In the genomic region with DNA sequence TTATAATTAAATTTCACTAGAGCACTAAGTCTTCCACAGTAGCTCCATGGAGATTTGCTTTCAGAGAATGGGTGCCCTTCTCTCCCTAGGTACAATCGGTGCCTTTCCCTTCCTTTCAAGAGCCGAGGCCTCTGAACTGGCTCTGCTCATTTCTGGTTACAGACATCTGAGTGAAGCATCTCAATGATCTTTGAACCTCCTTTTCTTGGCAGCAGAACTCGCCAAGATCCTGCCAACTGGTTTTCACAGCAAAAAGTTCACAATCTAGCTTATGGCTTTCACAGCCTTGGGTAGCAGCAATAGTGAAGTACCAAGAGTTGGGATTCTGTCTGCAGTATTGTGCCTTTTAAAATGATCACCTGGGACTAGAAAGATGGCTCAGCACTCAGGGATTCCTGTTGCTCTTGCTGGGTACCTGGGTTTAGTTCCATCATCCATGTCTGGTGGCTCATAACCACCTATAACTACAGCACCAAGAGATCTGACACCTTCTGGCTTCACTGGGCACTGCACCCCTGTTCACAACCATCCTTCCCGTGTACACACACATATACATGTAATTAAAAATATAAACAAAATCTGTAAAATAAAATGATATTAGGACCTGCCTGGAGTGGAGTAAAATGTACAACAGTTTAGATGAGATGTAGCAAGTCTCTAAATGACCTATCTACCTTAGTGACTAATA, we compare ENCODE assay signal across 17 mouse cellular contexts.
DNase-seq lines count a peak whose midpoint lies in the region; ATAC-seq and TF ChIP-seq lines count a peak whose summit lies in the region.
"Had no signal": no experiment of that assay in that cellular context is flagged by ENCODE, and none has a peak within 500 bp of the region (broad histone marks: within the 10 kb centered on the region; RNA-seq: fewer than 3 reads in every experiment).

No protein-coding gene starts in this region.

- no peak overlapping the region for H3K9ac ChIP-seq in intestine, postnatal 0 days (ENCODE audit: low read depth, low read length)
- no peak overlapping the region for H3K9ac ChIP-seq in intestine, embryonic 15.5 days
- H3K9ac ChIP-seq in liver, embryonic 14.5 days (replicated peaks) = no peak overlapping the region
- no peak overlapping the region for H3K9ac ChIP-seq in liver, embryonic 12.5 days
- H3K9ac ChIP-seq: forebrain, embryonic 12.5 days; heart, embryonic 13.5 days; liver, embryonic 13.5 days had no signal

- no peak overlapping the region for H3K4me3 ChIP-seq in intestine, postnatal 0 days (ENCODE audit: low read depth, low read length)
- H3K4me3 ChIP-seq in intestine, embryonic 15.5 days (replicated peaks) = no peak overlapping the region
- no peak overlapping the region for H3K4me3 ChIP-seq in liver, embryonic 14.5 days (ENCODE audit: insufficient read depth in 1 of 2, low read depth in 2 of 2, low read length in 2 of 2)
- H3K4me3 ChIP-seq in liver, embryonic 12.5 days = no peak overlapping the region
- H3K4me3 ChIP-seq in gastrocnemius, adult 2 months = no peak overlapping the region
- H3K4me3 ChIP-seq: forebrain, embryonic 12.5 days; heart, embryonic 13.5 days; hindbrain, embryonic 10.5 days; liver, embryonic 13.5 days had no signal

- ATAC-seq in intestine, postnatal 0 days = no peak
- ATAC-seq in intestine, embryonic 15.5 days = no peak
- no peak for ATAC-seq in liver, embryonic 14.5 days (ENCODE audit: insufficient read depth)
- no peak for ATAC-seq in liver, embryonic 12.5 days

- H3K27me3 ChIP-seq in intestine, postnatal 0 days (replicated peaks; ENCODE audit: control insufficient read depth, insufficient read depth, low read length) = no peaks in the 10 kb centered on the region
- H3K27me3 ChIP-seq in intestine, embryonic 15.5 days (replicated peaks) = no peaks in the 10 kb centered on the region
- H3K27me3 ChIP-seq in liver, embryonic 14.5 days (ENCODE audit: control insufficient read depth, insufficient read depth, low read length) = no peaks in the 10 kb centered on the region
- no peaks in the 10 kb centered on the region for H3K27me3 ChIP-seq in liver, embryonic 12.5 days (replicated peaks)
- H3K27me3 ChIP-seq: forebrain, embryonic 12.5 days; heart, embryonic 13.5 days; liver, embryonic 13.5 days had no signal

- no peak overlapping the region for H3K4me2 ChIP-seq in intestine, postnatal 0 days (replicated peaks; ENCODE audit: low read depth)
- H3K4me2 ChIP-seq in intestine, embryonic 15.5 days (replicated peaks) = no peak overlapping the region
- no peak overlapping the region for H3K4me2 ChIP-seq in liver, embryonic 14.5 days (ENCODE audit: low read depth)
- H3K4me2 ChIP-seq in liver, embryonic 12.5 days = no peak overlapping the region
- H3K4me2 ChIP-seq: forebrain, embryonic 12.5 days; heart, embryonic 13.5 days; liver, embryonic 13.5 days had no signal

- no peaks in the 10 kb centered on the region for H3K4me1 ChIP-seq in intestine, postnatal 0 days (replicated peaks; ENCODE audit: control insufficient read depth, insufficient read depth, low read length)
- H3K4me1 ChIP-seq in intestine, embryonic 15.5 days (replicated peaks) = no peaks in the 10 kb centered on the region
- H3K4me1 ChIP-seq in liver, embryonic 14.5 days (replicated peaks; ENCODE audit: control insufficient read depth in 2 of 2, insufficient read depth in 2 of 2, low read length in 1 of 2) = no peaks in the 10 kb centered on the region
- H3K4me1 ChIP-seq in liver, embryonic 12.5 days = no peaks in the 10 kb centered on the region
- H3K4me1 ChIP-seq: forebrain, embryonic 12.5 days; heart, embryonic 13.5 days; hindbrain, embryonic 10.5 days; liver, embryonic 13.5 days had no signal

- TF ChIP-seq EP300 in liver, embryonic 14.5 days (IDR thresholded peaks at IDR 0.05; ENCODE audit: low read depth) = no peak

- H3K27ac ChIP-seq in intestine, postnatal 0 days (ENCODE audit: low read depth, low read length) = no peak overlapping the region
- no peak overlapping the region for H3K27ac ChIP-seq in intestine, embryonic 15.5 days
- no peak overlapping the region for H3K27ac ChIP-seq in liver, embryonic 14.5 days
- no peak overlapping the region for H3K27ac ChIP-seq in liver, embryonic 12.5 days
- no peak overlapping the region for H3K27ac ChIP-seq in gastrocnemius, adult 2 months
- H3K27ac ChIP-seq: forebrain, embryonic 12.5 days; heart, embryonic 13.5 days; hindbrain, embryonic 10.5 days; liver, embryonic 13.5 days; macrophage had no signal

- WGBS in intestine, postnatal 0 days = 80% methylated on average over 4 of the region's 4 CpGs
- 78% methylated on average over 4 of the region's 4 CpGs for WGBS in intestine, embryonic 15.5 days
- WGBS in liver, embryonic 14.5 days (ENCODE audit: insufficient replicate concordance) = 49% methylated on average over 4 of the region's 4 CpGs
- WGBS in liver, embryonic 12.5 days (ENCODE audit: insufficient replicate concordance) = 50% methylated on average over 4 of the region's 4 CpGs

- no peaks in the 10 kb centered on the region for H3K36me3 ChIP-seq in intestine, postnatal 0 days (ENCODE audit: control insufficient read depth, insufficient read depth)
- H3K36me3 ChIP-seq in intestine, embryonic 15.5 days = no peaks in the 10 kb centered on the region
- H3K36me3 ChIP-seq in liver, embryonic 14.5 days (replicated peaks; ENCODE audit: control insufficient read depth, insufficient read depth, low read depth) = no peaks in the 10 kb centered on the region
- H3K36me3 ChIP-seq in liver, embryonic 12.5 days = no peaks in the 10 kb centered on the region
- H3K36me3 ChIP-seq: heart, embryonic 13.5 days; hindbrain, embryonic 10.5 days; liver, embryonic 13.5 days had no signal

- intact Hi-C loops in gastrocnemius, adult 2 months (cut with DNase I) = loop anchor here (5.0 kb wide), 1 partner anchor 189 kb away; no protein-coding TSS in a partner anchor

- H3K9me3 ChIP-seq in intestine, postnatal 0 days (ENCODE audit: control insufficient read depth) = no peaks in the 10 kb centered on the region
- H3K9me3 ChIP-seq in intestine, embryonic 15.5 days = no peaks in the 10 kb centered on the region
- H3K9me3 ChIP-seq in liver, embryonic 14.5 days (ENCODE audit: control insufficient read depth, low read length) = no peaks in the 10 kb centered on the region
- no peaks in the 10 kb centered on the region for H3K9me3 ChIP-seq in liver, embryonic 12.5 days (replicated peaks)
- H3K9me3 ChIP-seq: forebrain, embryonic 12.5 days; heart, embryonic 13.5 days; hindbrain, embryonic 10.5 days; liver, embryonic 13.5 days had no signal

- DNase-seq in cerebellum, postnatal 10 days = peak; percentile 48 to 51
- no peak for DNase-seq in cerebellum, adult 8-10 months
- no peak for DNase-seq in liver, embryonic 14.5 days (ENCODE audit: low read depth in 3 of 3, low spot score in 3 of 3)
- peak; percentile 18 for DNase-seq in adipocyte (ENCODE audit: low spot score)
- no peak for DNase-seq in gastrocnemius, adult 2 months
- DNase-seq: adrenal gland, adult 2 months; cerebellum, postnatal 25 days; gastrocnemius, postnatal 10 days; liver, embryonic 13.5 days; right cerebral cortex, adult 18-20 months had no signal

- TF ChIP-seq CTCF in intestine, postnatal 0 days (IDR thresholded peaks at IDR 0.05; ENCODE audit: low read depth) = peak; percentile 44
- 0 out of 2 replicates have a peak, but pooled peaks have one; percentile 18 for TF ChIP-seq CTCF in liver, embryonic 14.5 days (IDR thresholded peaks at IDR 0.05; ENCODE audit: low read depth)
- TF ChIP-seq CTCF in gastrocnemius, adult 2 months (IDR thresholded peaks at IDR 0.05) = no peak

Comparison
In these comparisons a context has a peak if more than half of its experiments do, and no peak if none do; other contexts are left out.
1. DNase-seq: peak in cerebellum, postnatal 10 days (2 of 2) and adipocyte (single experiment); none in cerebellum, adult 8-10 months (single experiment), liver, embryonic 14.5 days (0 of 3) and gastrocnemius, adult 2 months (single experiment).